Mouse (Mus musculus) forebrain, embryonic 14.5 days (tissue): Measurements from ENCODE around the gene Ect2l. TPM values are rescaled to one million over a fixed set of nuclear protein-coding genes. Genes with fewer than 3 reads are reported as not detected.

Experiments used
- ATAC-seq: fragments of 200-750 bp; cut with Nextera tagmentation; 2 replicates; pipeline ENCODE4 v1.8.0; 2017; ENCODE audit warnings: mild to moderate bottlenecking, moderate library complexity
- DNase-seq: peaks from one replicate; pipeline ENCODE4 v3.0.0-alpha.2; 2015; ENCODE audit warnings: low spot score
- H3K27ac ChIP-seq: fragments of 300-500 bp; sonication (generic); 2 replicates; pipeline ENCODE4 v1.5.1; 2014; ENCODE audit warnings: low read depth, mild to moderate bottlenecking, control low read depth, low read length, moderate library complexity
- H3K27me3 ChIP-seq: fragments of 300-500 bp; sonication (generic); replicated peaks from 2 replicates; pipeline ENCODE4 v1.6.1; 2014; ENCODE audit warnings: low read length, control low read depth, mixed read lengths; ENCODE audit not compliant: control insufficient read depth, insufficient read depth
- H3K36me3 ChIP-seq: fragments of 300-500 bp; sonication (generic); 2 replicates; pipeline ENCODE4 v1.6.1; 2014; ENCODE audit warnings: low read length, control low read depth; ENCODE audit not compliant: control insufficient read depth, insufficient read depth
- H3K4me1 ChIP-seq: fragments of 300-500 bp; sonication (generic); 2 replicates; pipeline ENCODE4 v1.6.1; 2014; ENCODE audit warnings: antibody characterized with exemption, low read length, control low read depth; ENCODE audit not compliant: control insufficient read depth, insufficient read depth
- H3K4me2 ChIP-seq: fragments of 300-500 bp; sonication (generic); 2 replicates; pipeline ENCODE4 v1.6.1; 2014; ENCODE audit warnings: mild to moderate bottlenecking, control low read depth, low read length
- H3K4me3 ChIP-seq: fragments of 300-500 bp; sonication (generic); 2 replicates; pipeline ENCODE4 v1.5.1; 2014; ENCODE audit warnings: low read depth, low read length, control low read depth
- H3K9ac ChIP-seq: fragments of 300-500 bp; sonication (generic); 2 replicates; pipeline ENCODE4 v1.6.1; 2014; ENCODE audit warnings: mild to moderate bottlenecking, low read length, control low read depth, moderate library complexity
- H3K9me3 ChIP-seq: fragments of 300-500 bp; sonication (generic); replicated peaks from 2 replicates; pipeline ENCODE4 v1.6.1; 2016; ENCODE audit warnings: low read length, control low read depth, mixed read lengths; ENCODE audit not compliant: control insufficient read depth
- WGBS: fragments of 180-500 bp; shearing (Covaris S2); extraction: QIAGEN DNeasy Blood & Tissue Kit; methylation state at CpG from one replicate; pipeline ENCODE4 v1.1.7; 2014; 5-methylcytosine and 5-hydroxymethylcytosine counted together
- polyA plus RNA-seq: library from polyadenylated mRNA; unstranded; fragments of >200 nt; fragmentation: Nextera tagmentation; extraction: Ambion mirVana; gene quantifications from 2 replicates; pipeline ENCODE4 v1.2.1, GENCODE M21; 2014

Ect2l gene
- polyA plus RNA-seq, 1 experiment from 2014 or later, result 0.27 TPM

- ATAC-seq (no peak), DNase-seq (no peak)
- Histone ChIP-seq H3K4me1 (no peaks in the 10 kb centered on the region), H3K36me3 (no peaks in the 10 kb centered on the region), H3K9ac (no peak overlapping the region), H3K4me3 (no peak overlapping the region), H3K9me3 (no peaks in the 10 kb centered on the region), H3K27me3 (no peaks in the 10 kb centered on the region), H3K27ac (no peak overlapping the region), H3K4me2 (no peak overlapping the region)
- WGBS, result 90% methylated on average over 10 of the region's 10 CpGs
These were observed 8.7 kb upstream of the Ect2l start for GRCm38 (mm10) chr10:18219351-18219750.

- H3K27ac ChIP-seq, result no peak overlapping the region
- no peaks in the 10 kb centered on the region for H3K4me1 ChIP-seq
- no peaks in the 10 kb centered on the region for H3K36me3 ChIP-seq
- no peaks in the 10 kb centered on the region for H3K27me3 ChIP-seq
- DNase-seq, result no peak
- H3K4me2 ChIP-seq, result no peak overlapping the region
- WGBS, result 80% methylated on average over 5 of the region's 5 CpGs
- ATAC-seq, result no peak
- H3K9ac ChIP-seq, result no peak overlapping the region
- H3K4me3 ChIP-seq, result no peak overlapping the region
- no peaks in the 10 kb centered on the region for H3K9me3 ChIP-seq
These were observed 3.4 kb upstream of the Ect2l start for GRCm38 (mm10) chr10:18214124-18214523.

GRCm38 (mm10) chr10:18213373-18213772, 2.7 kb upstream of the Ect2l start:
- WGBS, result 85% methylated on average over 4 of the region's 4 CpGs

GRCm38 (mm10) chr10:18210119-18210518, 571 bp downstream of the Ect2l start:
- Histone ChIP-seq H3K27ac (no peak overlapping the region), H3K4me1 (no peaks in the 10 kb centered on the region), H3K4me2 (no peak overlapping the region), H3K9me3 (no peaks in the 10 kb centered on the region), H3K4me3 (no peak overlapping the region), H3K36me3 (no peaks in the 10 kb centered on the region), H3K27me3 (no peaks in the 10 kb centered on the region), H3K9ac (no peak overlapping the region)
- 84% methylated on average over 6 of the region's 6 CpGs for WGBS
- ATAC-seq (no peak), DNase-seq (no peak)

More at GRCm38 (mm10) chr10:18213373-18213772, 2.7 kb upstream of the Ect2l start:
- Histone ChIP-seq H3K27ac (no peak overlapping the region), H3K4me1 (no peaks in the 10 kb centered on the region), H3K4me3 (no peak overlapping the region), H3K9ac (no peak overlapping the region), H3K4me2 (no peak overlapping the region), H3K9me3 (no peaks in the 10 kb centered on the region), H3K27me3 (no peaks in the 10 kb centered on the region), H3K36me3 (no peaks in the 10 kb centered on the region)
- ATAC-seq (no peak), DNase-seq (no peak)

- Histone ChIP-seq H3K27ac (no peak overlapping the region), H3K36me3 (no peaks in the 10 kb centered on the region), H3K9me3 (no peaks in the 10 kb centered on the region), H3K9ac (no peak overlapping the region), H3K27me3 (no peaks in the 10 kb centered on the region), H3K4me2 (no peak overlapping the region), H3K4me3 (no peak overlapping the region), H3K4me1 (no peaks in the 10 kb centered on the region)
- DNase-seq, result no peak
- no peak for ATAC-seq
- 4% methylated on average over 7 of the region's 7 CpGs for WGBS
These were observed 6.6 kb downstream of the Ect2l start for GRCm38 (mm10) chr10:18204067-18204466.

- ATAC-seq, result no peak
- Histone ChIP-seq H3K4me3 (no peak overlapping the region), H3K36me3 (no peaks in the 10 kb centered on the region), H3K27ac (no peak overlapping the region), H3K27me3 (no peaks in the 10 kb centered on the region), H3K9ac (no peak overlapping the region), H3K4me2 (no peak overlapping the region), H3K9me3 (no peaks in the 10 kb centered on the region), H3K4me1 (no peaks in the 10 kb centered on the region)
- 90% methylated on average over 3 of the region's 3 CpGs for WGBS
- DNase-seq, result no peak
These were observed 8.3 kb downstream of the Ect2l start for GRCm38 (mm10) chr10:18202401-18202800.

- Histone ChIP-seq H3K9me3 (no peaks in the 10 kb centered on the region), H3K27ac (no peak overlapping the region), H3K36me3 (no peaks in the 10 kb centered on the region), H3K4me3 (no peak overlapping the region), H3K4me1 (no peaks in the 10 kb centered on the region), H3K27me3 (no peaks in the 10 kb centered on the region), H3K4me2 (no peak overlapping the region), H3K9ac (no peak overlapping the region)
- ATAC-seq (no peak), DNase-seq (no peak)
- 62% methylated on average over 9 of the region's 9 CpGs for WGBS
These were observed 10.0 kb downstream of the Ect2l start for GRCm38 (mm10) chr10:18200656-18201055.

- Histone ChIP-seq H3K4me2 (no peak overlapping the region), H3K9me3 (no peaks in the 10 kb centered on the region), H3K4me3 (no peak overlapping the region), H3K27ac (no peak overlapping the region), H3K36me3 (no peaks in the 10 kb centered on the region), H3K9ac (no peak overlapping the region), H3K27me3 (no peaks in the 10 kb centered on the region), H3K4me1 (no peaks in the 10 kb centered on the region)
- WGBS, result 91% methylated on average over 4 of the region's 4 CpGs
- DNase-seq (no peak), ATAC-seq (no peak)
These were observed 10.8 kb downstream of the Ect2l start for GRCm38 (mm10) chr10:18199919-18200318.

GRCm38 (mm10) chr10:18198286-18199015, 12.2 kb downstream of the Ect2l start:
- ATAC-seq (no peak), DNase-seq (no peak)
- H3K27ac ChIP-seq, result no peak overlapping the region
- no peaks in the 10 kb centered on the region for H3K36me3 ChIP-seq
- no peak overlapping the region for H3K9ac ChIP-seq
- 80% methylated on average over 5 of the region's 5 CpGs for WGBS
- no peaks in the 10 kb centered on the region for H3K4me1 ChIP-seq
- no peak overlapping the region for H3K4me2 ChIP-seq
- H3K4me3 ChIP-seq, result no peak overlapping the region
- no peaks in the 10 kb centered on the region for H3K27me3 ChIP-seq
- no peaks in the 10 kb centered on the region for H3K9me3 ChIP-seq
